10 mouse cellular contexts compared by ENCODE assay signal in genomic region chr9:70318601-70319000, GRCm38 (mm10).
DNase-seq lines count a peak whose midpoint lies in the region; ATAC-seq and TF ChIP-seq lines count a peak whose summit lies in the region.
"Had no signal": no experiment of that assay in that cellular context is flagged by ENCODE, and none has a peak within 500 bp of the region (broad histone marks: within the 10 kb centered on the region; RNA-seq: fewer than 3 reads in every experiment).

No protein-coding gene starts in this region.

- H3K27me3 ChIP-seq in liver, postnatal 0 days (ENCODE audit: insufficient read depth, low read length) = no peaks in the 10 kb centered on the region
- H3K27me3 ChIP-seq in kidney, postnatal 0 days (ENCODE audit: insufficient read depth, low read length) = no peaks in the 10 kb centered on the region

- H3K9me3 ChIP-seq in liver, postnatal 0 days (ENCODE audit: low read length) = no peaks in the 10 kb centered on the region
- no peaks in the 10 kb centered on the region for H3K9me3 ChIP-seq in kidney, postnatal 0 days (replicated peaks; ENCODE audit: low read length)

- DNase-seq in liver, postnatal 0 days = no peak
- no peak for DNase-seq in liver
- peak; percentile 39 to 49 for DNase-seq in heart, adult 9 months (ENCODE audit: low spot score in 2 of 2)
- DNase-seq in kidney, postnatal 0 days (ENCODE audit: low spot score) = peak; percentile 46
- peak; percentile 5 for DNase-seq in yolk sac, embryonic 10.5 days (ENCODE audit: low spot score)
- DNase-seq in left cerebral cortex, adult 9 months (ENCODE audit: low spot score in 2 of 2) = no peak
- DNase-seq: adrenal gland, postnatal 14 days; cerebellum, adult 9-11 months; thymus, postnatal 14 days had no signal

- H3K4me2 ChIP-seq in liver, postnatal 0 days (ENCODE audit: low read depth, low read length) = no peak overlapping the region
- H3K4me2 ChIP-seq in kidney, postnatal 0 days (ENCODE audit: low read length) = no peak overlapping the region

- H3K4me1 ChIP-seq in liver, postnatal 0 days (ENCODE audit: insufficient read depth) = no peaks in the 10 kb centered on the region
- peaks cover 4% of the 10 kb centered on the region; the same call in 1 of the 2 replicates for H3K4me1 ChIP-seq in kidney, postnatal 0 days (replicated peaks; ENCODE audit: insufficient read depth, low read length)

- WGBS in liver, postnatal 0 days (ENCODE audit: insufficient replicate concordance) = 49% methylated on average over 3 of the region's 3 CpGs
- WGBS in kidney, postnatal 0 days = 35% methylated on average over 3 of the region's 3 CpGs

- TF ChIP-seq EP300 in liver, postnatal 0 days (IDR thresholded peaks at IDR 0.05; ENCODE audit: low read depth) = no peak

- no peak overlapping the region for H3K27ac ChIP-seq in liver, postnatal 0 days (ENCODE audit: low read depth)
- no peak overlapping the region for H3K27ac ChIP-seq in kidney, postnatal 0 days

- TF ChIP-seq CTCF in liver, postnatal 0 days (IDR thresholded peaks at IDR 0.05; ENCODE audit: low read depth) = no peak
- TF ChIP-seq CTCF in kidney, postnatal 0 days (IDR thresholded peaks at IDR 0.05; ENCODE audit: low read depth) = no peak

- no peaks in the 10 kb centered on the region; the same call in 1 of the 2 replicates for H3K36me3 ChIP-seq in liver, postnatal 0 days (replicated peaks; ENCODE audit: insufficient read depth, low read length)
- peaks cover 8% of the 10 kb centered on the region; the same call in 1 of the 2 replicates for H3K36me3 ChIP-seq in kidney, postnatal 0 days (ENCODE audit: insufficient read depth, low read length)

- H3K9ac ChIP-seq in liver, postnatal 0 days (replicated peaks) = no peak overlapping the region
- H3K9ac ChIP-seq in kidney, postnatal 0 days (ENCODE audit: low read depth, low read length) = no peak overlapping the region

- no peak overlapping the region for H3K4me3 ChIP-seq in liver, postnatal 0 days (ENCODE audit: low read depth, low read length)
- H3K4me3 ChIP-seq in kidney, postnatal 0 days (replicated peaks; ENCODE audit: low read depth, low read length) = no peak overlapping the region

- ATAC-seq in liver, postnatal 0 days = peak; percentile 44; the same call in 1 of the 2 replicates
- ATAC-seq in kidney, postnatal 0 days (replicated peaks; ENCODE audit: low FRiP score, low read depth) = peak; percentile 72
- ATAC-seq in CD4-positive, CD25-positive, alpha-beta regulatory T cell, adult 4 months = no peak

Comparison
In these comparisons a context has a peak if more than half of its experiments do, and no peak if none do; other contexts are left out.
1. DNase-seq: peak in heart, adult 9 months (2 of 2), kidney, postnatal 0 days (single experiment) and yolk sac, embryonic 10.5 days (single experiment); none in liver, postnatal 0 days (single experiment), liver (single experiment) and left cerebral cortex, adult 9 months (0 of 2).